Mouse (Mus musculus) thymus, adult 2 months (tissue): ENCODE measurements around the gene Gtpbp8. TPM values are rescaled to one million over a fixed set of nuclear protein-coding genes. Genes with fewer than 3 reads are reported as not detected.

Experiments used
- DNase-seq: peaks from one replicate; pipeline ENCODE4 v3.0.0; 2021
- H3K27ac ChIP-seq: fragments of 200-500 bp; 2 replicates; pipeline ENCODE4 v1.5.1; 2012; ENCODE audit warnings: low read length, control low read depth; ENCODE audit not compliant: control insufficient read depth, insufficient read depth
- H3K27me3 ChIP-seq: fragments of 200-500 bp; 2 replicates; pipeline ENCODE4 v1.6.1; 2012; ENCODE audit warnings: mild to moderate bottlenecking, low read length, moderate library complexity, mixed read lengths; ENCODE audit not compliant: control insufficient read depth, insufficient read depth
- H3K36me3 ChIP-seq: fragments of 200-500 bp; 2 replicates; pipeline ENCODE4 v1.6.1; 2012; ENCODE audit warnings: mild to moderate bottlenecking, low read length, moderate library complexity; ENCODE audit not compliant: control insufficient read depth, insufficient read depth
- H3K4me1 ChIP-seq: fragments of 200-500 bp; replicated peaks from 2 replicates; pipeline ENCODE4 v1.6.1; 2012; ENCODE audit warnings: low read length; ENCODE audit not compliant: control insufficient read depth, insufficient read depth
- H3K4me3 ChIP-seq: fragments of 200-500 bp; 2 replicates; pipeline ENCODE4 v1.5.1; 2012; ENCODE audit warnings: mild to moderate bottlenecking, low read length, control low read depth, moderate library complexity; ENCODE audit not compliant: control insufficient read depth, insufficient read depth
- CTCF ChIP-seq: fragments of 200-500 bp; IDR thresholded peaks from 2 replicates; pipeline ENCODE4 v1.5.1; 2012; ENCODE audit warnings: mild to moderate bottlenecking, control low read depth, low read length, moderate library complexity, borderline replicate concordance; ENCODE audit not compliant: control insufficient read depth, poor library complexity, insufficient read depth; ENCODE audit errors: extremely low read depth
- POLR2A ChIP-seq: fragments of 200-500 bp; IDR thresholded peaks from 2 replicates; pipeline ENCODE4 v1.6.1; 2012; ENCODE audit warnings: mild to moderate bottlenecking, low read length, control low read depth, moderate library complexity; ENCODE audit not compliant: control insufficient read depth, poor library complexity, insufficient read depth; ENCODE audit errors: extremely low read depth
- WGBS: fragments of 180-500 bp; shearing (Covaris S2); methylation state at CpG from one replicate; pipeline ENCODE4 v1.1.7; 2018; 5-methylcytosine and 5-hydroxymethylcytosine counted together
- polyA plus RNA-seq: library from polyadenylated mRNA; depleted of rRNA; stranded (reverse); fragments of >200 nt; gene quantifications from 2 replicates; pipeline ENCODE4 v1.2.3, GENCODE M21; 2012

Gene Gtpbp8
- polyA plus RNA-seq, 1 experiment, result 5.4 TPM

GRCm38 (mm10) chr16:44692541-44692940 lies 53.6 kb downstream of the Gtpbp8 start:
- no peak for DNase-seq
- Histone ChIP-seq H3K36me3 (no peaks in the 10 kb centered on the region), H3K27ac (no peak overlapping the region), H3K4me3 (no peak overlapping the region), H3K27me3 (0 out of 2 replicates have a peak, but pooled peaks cover 2% of the 10 kb centered on the region), H3K4me1 (peaks cover 2% of the 10 kb centered on the region; the same call in 1 of the 2 replicates)
- TF ChIP-seq POLR2A (no peak), CTCF (no peak)
- 61% methylated on average over 1 of the region's 1 CpGs for WGBS

- no peak overlapping the region for H3K4me3 ChIP-seq
- H3K4me1 ChIP-seq, result peaks cover 7% of the 10 kb centered on the region
- TF ChIP-seq POLR2A (no peak), CTCF (no peak)
- no peak overlapping the region for H3K27ac ChIP-seq
- 55% methylated on average over 17 of the region's 17 CpGs for WGBS
- DNase-seq, result peak; percentile 29
- no peaks in the 10 kb centered on the region for H3K36me3 ChIP-seq
- H3K27me3 ChIP-seq, result 0 out of 2 replicates have a peak, but pooled peaks cover 2% of the 10 kb centered on the region
Measured at GRCm38 (mm10) chr16:44691561-44692141, 54.5 kb downstream of the Gtpbp8 start.

DNA sequence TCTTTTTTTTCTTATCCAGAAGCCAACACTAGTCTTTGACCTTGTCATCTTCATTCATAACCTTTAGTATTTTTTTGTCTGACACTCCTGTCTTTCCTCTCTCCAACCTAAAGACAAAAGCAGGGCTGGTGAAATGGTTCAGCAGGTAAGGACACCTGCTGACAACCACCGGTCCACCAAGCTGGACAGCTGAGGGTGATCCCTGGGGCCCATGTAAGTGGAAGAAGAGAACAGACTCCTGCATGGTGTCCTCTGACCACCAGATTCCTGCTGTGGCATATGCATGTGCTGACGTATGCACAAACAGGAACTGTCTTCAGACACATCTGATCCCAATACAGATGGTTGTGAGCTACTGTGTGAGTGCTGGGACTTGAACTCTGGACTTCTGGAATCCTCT lies 55.1 kb downstream of the Gtpbp8 start:
- H3K4me3 ChIP-seq, result no peak overlapping the region
- peaks cover 7% of the 10 kb centered on the region for H3K4me1 ChIP-seq
- H3K27ac ChIP-seq, result no peak overlapping the region
- no peak for DNase-seq
- TF ChIP-seq POLR2A (no peak), CTCF (no peak)
- 0 out of 2 replicates have a peak, but pooled peaks cover 2% of the 10 kb centered on the region for H3K27me3 ChIP-seq
- WGBS, result 51% methylated on average over 2 of the region's 2 CpGs
- no peaks in the 10 kb centered on the region for H3K36me3 ChIP-seq

DNA sequence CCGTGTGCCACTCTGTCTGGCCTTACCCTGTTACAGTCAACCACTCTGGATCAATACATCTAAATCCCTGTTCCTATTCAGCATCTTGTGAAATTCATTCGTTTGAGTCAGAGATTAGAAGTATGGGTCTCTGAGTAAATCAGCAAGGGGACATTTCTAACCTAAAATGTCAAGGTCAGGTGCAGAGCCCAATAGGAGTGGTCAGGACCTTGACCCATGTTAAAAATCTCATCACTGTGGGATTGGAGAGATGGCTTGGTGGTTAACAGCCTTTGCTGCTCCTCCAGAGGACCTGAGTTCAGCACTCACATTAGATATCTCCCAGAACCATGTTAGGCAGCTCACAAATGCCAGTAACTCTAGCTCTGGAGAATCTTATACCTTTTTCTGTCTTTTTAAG lies 55.7 kb downstream of the Gtpbp8 start:
- DNase-seq, result no peak
- H3K27ac ChIP-seq, result no peak overlapping the region
- peaks cover 7% of the 10 kb centered on the region for H3K4me1 ChIP-seq
- TF ChIP-seq CTCF (no peak), POLR2A (no peak)
- no peaks in the 10 kb centered on the region for H3K36me3 ChIP-seq
- H3K4me3 ChIP-seq, result no peak overlapping the region
- WGBS, result 87% methylated on average over 2 of the region's 2 CpGs
- H3K27me3 ChIP-seq, result 0 out of 2 replicates have a peak, but pooled peaks cover 2% of the 10 kb centered on the region

GRCm38 (mm10) chr16:44688507-44688906 lies 57.7 kb downstream of the Gtpbp8 start:
- 49% methylated on average over 4 of the region's 4 CpGs for WGBS
- Histone ChIP-seq H3K36me3 (no peaks in the 10 kb centered on the region), H3K4me1 (peaks cover 7% of the 10 kb centered on the region), H3K4me3 (no peak overlapping the region), H3K27ac (no peak overlapping the region), H3K27me3 (0 out of 2 replicates have a peak, but pooled peaks cover 2% of the 10 kb centered on the region)
- DNase-seq, result no peak
- TF ChIP-seq CTCF (no peak), POLR2A (no peak)

DNA sequence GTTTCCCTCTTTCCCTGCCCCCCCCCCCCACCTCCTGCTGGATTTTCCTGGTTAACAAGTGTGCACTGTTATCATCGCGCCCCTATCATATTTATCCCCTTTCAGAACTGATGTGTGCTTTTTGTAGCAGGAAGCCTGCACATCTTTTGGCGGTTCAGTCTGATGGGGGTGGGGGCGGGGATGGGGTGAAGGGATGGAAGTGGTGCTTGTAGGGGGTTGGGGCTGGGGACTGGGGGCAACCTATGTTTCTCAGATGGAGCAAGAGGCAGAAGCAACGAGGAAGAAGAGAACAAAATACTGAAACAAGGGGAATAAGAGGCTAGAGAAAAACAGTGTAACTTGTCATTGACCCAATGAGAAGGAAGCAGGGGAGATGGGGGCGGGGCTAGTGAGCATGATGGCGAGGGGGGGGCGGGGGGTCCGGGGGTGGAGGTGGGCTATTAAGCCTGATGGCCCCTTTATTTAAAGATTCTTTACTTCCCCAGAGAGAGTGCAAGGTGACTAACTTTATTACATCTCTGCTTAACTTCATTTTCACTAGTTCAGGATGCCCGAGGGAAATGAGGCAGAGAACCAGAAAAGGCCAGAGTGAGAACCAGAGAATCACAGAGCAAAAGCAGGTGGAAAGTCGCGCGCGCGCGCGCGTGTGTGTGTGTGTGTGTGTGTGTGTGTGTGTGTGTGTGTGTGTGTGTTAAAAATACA lies 58.3 kb downstream of the Gtpbp8 start:
- no peak overlapping the region for H3K4me3 ChIP-seq

More for the DNA sequence above, 58.3 kb downstream of the Gtpbp8 start:
- no peak overlapping the region for H3K27ac ChIP-seq
- H3K4me1 ChIP-seq, result peaks cover 7% of the 10 kb centered on the region
- no peak for DNase-seq
- 0 out of 2 replicates have a peak, but pooled peaks cover 2% of the 10 kb centered on the region for H3K27me3 ChIP-seq
- no peak for TF ChIP-seq CTCF
- TF ChIP-seq POLR2A, result no peak
- H3K36me3 ChIP-seq, result no peaks in the 10 kb centered on the region
- WGBS, result 16% methylated on average over 18 of the region's 18 CpGs
